Mouse (Mus musculus): ENCODE measurements around the gene Npm3. TPM values are rescaled to one million over a fixed set of nuclear protein-coding genes. Genes with fewer than 3 reads are reported as not detected.

Npm3 gene
- polyA plus RNA-seq, 1 experiment from 2014 or later, result 15.0 TPM

GRCm38 (mm10) chr19:45783933-45784576 is 34.7 kb upstream of the Npm3 start:
- peak overlapping the region; percentile 99 for H3K4me3 ChIP-seq
- H3K27ac ChIP-seq, result peak overlapping the region; percentile 78
- no peaks in the 10 kb centered on the region for H3K9me3 ChIP-seq
- H3K9ac ChIP-seq, result peak overlapping the region; percentile 58
- peak overlapping the region; percentile 61 for H3K4me2 ChIP-seq (replicated peaks)
- no peak; the same call in 1 of the 2 replicates for ATAC-seq (ENCODE audit: insufficient number of reproducible peaks, insufficient read depth, low FRiP score, low TSS enrichment)
- H3K4me1 ChIP-seq, result peaks cover 20% of the 10 kb centered on the region
- H3K27me3 ChIP-seq, result no peaks in the 10 kb centered on the region
- 30% methylated on average over 17 of the region's 17 CpGs for WGBS
- H3K36me3 ChIP-seq, result peaks cover 14% of the 10 kb centered on the region; the same call in 1 of the 2 replicates

- H3K9ac ChIP-seq, result peak within 1 kb of the TSS; percentile 99
- ATAC-seq (ENCODE audit: insufficient number of reproducible peaks, insufficient read depth, low FRiP score, low TSS enrichment), result peak; percentile 98
Observed at GRCm38 (mm10) chr19:45783181-45783932, 34.0 kb upstream of the Npm3 start, which contains the start of gene Mgea5. Mgea5 (minus strand) TSS chr19:45783837.

GRCm38 (mm10) chr19:45782315-45783001 is 33.1 kb upstream of the Npm3 start:
- Histone ChIP-seq H3K27ac (peak overlapping the region; percentile 99), H3K4me2 (replicated peaks) (peak overlapping the region; percentile 70)

More at GRCm38 (mm10) chr19:45783181-45783932, 34.0 kb upstream of the Npm3 start, which contains the start of gene Mgea5:
- WGBS, result under 1% methylated on average over 70 of the region's 71 CpGs
- Histone ChIP-seq H3K27me3 (no peaks in the 10 kb centered on the region), H3K4me2 (replicated peaks) (peak within 1 kb of the TSS; percentile 70), H3K36me3 (peaks cover 19% of the 10 kb centered on the region), H3K4me1 (peaks cover 20% of the 10 kb centered on the region), H3K9me3 (no peaks in the 10 kb centered on the region), H3K4me3 (peak within 1 kb of the TSS; percentile 99), H3K27ac (peak within 1 kb of the TSS; percentile 99)

GRCm38 (mm10) chr19:45781676-45782075 is 32.3 kb upstream of the Npm3 start:
- H3K4me3 ChIP-seq, result peak overlapping the region; percentile 99
- peaks cover 34% of the 10 kb centered on the region for H3K36me3 ChIP-seq
- no peak overlapping the region for H3K27ac ChIP-seq
- H3K27me3 ChIP-seq, result no peaks in the 10 kb centered on the region
- ATAC-seq (ENCODE audit: insufficient number of reproducible peaks, insufficient read depth, low FRiP score, low TSS enrichment), result no peak
- H3K9me3 ChIP-seq, result no peaks in the 10 kb centered on the region
- 66% methylated on average over 8 of the region's 8 CpGs for WGBS
- H3K4me2 ChIP-seq (replicated peaks), result peak overlapping the region; percentile 70
- peak overlapping the region; percentile 99 for H3K9ac ChIP-seq
- H3K4me1 ChIP-seq, result peaks cover 20% of the 10 kb centered on the region

More at GRCm38 (mm10) chr19:45782315-45783001, 33.1 kb upstream of the Npm3 start:
- H3K9me3 ChIP-seq, result no peaks in the 10 kb centered on the region
- H3K9ac ChIP-seq, result peak overlapping the region; percentile 99
- H3K36me3 ChIP-seq, result peaks cover 27% of the 10 kb centered on the region
- peak; percentile 35; the same call in 1 of the 2 replicates for ATAC-seq (ENCODE audit: insufficient number of reproducible peaks, insufficient read depth, low FRiP score, low TSS enrichment)
- H3K27me3 ChIP-seq, result no peaks in the 10 kb centered on the region
- H3K4me1 ChIP-seq, result peaks cover 20% of the 10 kb centered on the region
- WGBS, result under 1% methylated on average over 36 of the region's 36 CpGs
- H3K4me3 ChIP-seq, result peak overlapping the region; percentile 99

- Histone ChIP-seq H3K36me3 (peaks cover 47% of the 10 kb centered on the region), H3K9me3 (no peaks in the 10 kb centered on the region), H3K4me1 (peaks cover 20% of the 10 kb centered on the region), H3K4me3 (0 out of 2 replicates have a peak overlapping the region, but pooled peaks have one; percentile 5), H3K27me3 (no peaks in the 10 kb centered on the region), H3K9ac (no peak overlapping the region), H3K27ac (no peak overlapping the region), H3K4me2 (replicated peaks) (peak overlapping the region; percentile 70)
- no peak for ATAC-seq (ENCODE audit: insufficient number of reproducible peaks, insufficient read depth, low FRiP score, low TSS enrichment)
- 89% methylated on average over 13 of the region's 13 CpGs for WGBS
Observed at GRCm38 (mm10) chr19:45780350-45780915, 31.0 kb upstream of the Npm3 start.

GRCm38 (mm10) chr19:45775486-45775885 is 26.1 kb upstream of the Npm3 start:
- Histone ChIP-seq H3K4me3 (no peak overlapping the region), H3K4me2 (replicated peaks) (no peak overlapping the region), H3K36me3 (peaks cover 92% of the 10 kb centered on the region), H3K27me3 (no peaks in the 10 kb centered on the region), H3K9me3 (no peaks in the 10 kb centered on the region), H3K27ac (no peak overlapping the region), H3K9ac (no peak overlapping the region), H3K4me1 (peaks cover 4% of the 10 kb centered on the region)
- ATAC-seq (ENCODE audit: insufficient number of reproducible peaks, insufficient read depth, low FRiP score, low TSS enrichment), result no peak
- 84% methylated on average over 2 of the region's 2 CpGs for WGBS

- Histone ChIP-seq H3K4me1 (no peaks in the 10 kb centered on the region), H3K9me3 (no peaks in the 10 kb centered on the region), H3K27ac (no peak overlapping the region), H3K4me2 (replicated peaks) (no peak overlapping the region), H3K36me3 (peaks cover 96% of the 10 kb centered on the region), H3K27me3 (no peaks in the 10 kb centered on the region), H3K9ac (no peak overlapping the region), H3K4me3 (no peak overlapping the region)
- no peak for ATAC-seq (ENCODE audit: insufficient number of reproducible peaks, insufficient read depth, low FRiP score, low TSS enrichment)
- WGBS, result 91% methylated on average over 5 of the region's 5 CpGs
Observed at GRCm38 (mm10) chr19:45771501-45771900, 22.1 kb upstream of the Npm3 start.

- WGBS, result 93% methylated on average over 3 of the region's 3 CpGs
- H3K9me3 ChIP-seq, result no peaks in the 10 kb centered on the region
- H3K4me3 ChIP-seq, result no peak overlapping the region
- no peak overlapping the region for H3K9ac ChIP-seq
- H3K4me2 ChIP-seq (replicated peaks), result no peak overlapping the region
- no peaks in the 10 kb centered on the region for H3K27me3 ChIP-seq
- peaks cover 90% of the 10 kb centered on the region for H3K36me3 ChIP-seq
- no peaks in the 10 kb centered on the region for H3K4me1 ChIP-seq
- no peak for ATAC-seq (ENCODE audit: insufficient number of reproducible peaks, insufficient read depth, low FRiP score, low TSS enrichment)
- no peak overlapping the region for H3K27ac ChIP-seq
Observed at GRCm38 (mm10) chr19:45760810-45761209, 11.4 kb upstream of the Npm3 start.

GRCm38 (mm10) chr19:45758671-45759070 is 9.3 kb upstream of the Npm3 start:
- Histone ChIP-seq H3K9ac (no peak overlapping the region), H3K27ac (no peak overlapping the region), H3K4me3 (no peak overlapping the region), H3K27me3 (no peaks in the 10 kb centered on the region), H3K36me3 (peaks cover 92% of the 10 kb centered on the region), H3K9me3 (no peaks in the 10 kb centered on the region), H3K4me1 (no peaks in the 10 kb centered on the region), H3K4me2 (replicated peaks) (no peak overlapping the region)
- WGBS, result 91% methylated on average over 5 of the region's 5 CpGs
- ATAC-seq (ENCODE audit: insufficient number of reproducible peaks, insufficient read depth, low FRiP score, low TSS enrichment), result no peak

- Histone ChIP-seq H3K4me2 (replicated peaks) (no peak overlapping the region), H3K27ac (no peak overlapping the region), H3K27me3 (no peaks in the 10 kb centered on the region), H3K9ac (no peak overlapping the region), H3K4me1 (peaks cover 6% of the 10 kb centered on the region), H3K9me3 (no peaks in the 10 kb centered on the region), H3K36me3 (peaks cover 65% of the 10 kb centered on the region), H3K4me3 (no peak overlapping the region)
- WGBS, result 93% methylated on average over 3 of the region's 3 CpGs
- no peak for ATAC-seq (ENCODE audit: insufficient number of reproducible peaks, insufficient read depth, low FRiP score, low TSS enrichment)
Observed at GRCm38 (mm10) chr19:45753551-45753950, 4.2 kb upstream of the Npm3 start.

GRCm38 (mm10) chr19:45751881-45752280 is 2.5 kb upstream of the Npm3 start:
- Histone ChIP-seq H3K27ac (no peak overlapping the region), H3K4me3 (no peak overlapping the region), H3K27me3 (peaks cover 3% of the 10 kb centered on the region; the same call in 1 of the 2 replicates), H3K9ac (no peak overlapping the region), H3K4me1 (peaks cover 19% of the 10 kb centered on the region), H3K9me3 (no peaks in the 10 kb centered on the region), H3K36me3 (peaks cover 48% of the 10 kb centered on the region), H3K4me2 (replicated peaks) (no peak overlapping the region)
- WGBS, result 90% methylated on average over 7 of the region's 7 CpGs
- no peak for ATAC-seq (ENCODE audit: insufficient number of reproducible peaks, insufficient read depth, low FRiP score, low TSS enrichment)

Measured in embryonic facial prominence, embryonic 12.5 days (tissue).